In the genomic region with DNA sequence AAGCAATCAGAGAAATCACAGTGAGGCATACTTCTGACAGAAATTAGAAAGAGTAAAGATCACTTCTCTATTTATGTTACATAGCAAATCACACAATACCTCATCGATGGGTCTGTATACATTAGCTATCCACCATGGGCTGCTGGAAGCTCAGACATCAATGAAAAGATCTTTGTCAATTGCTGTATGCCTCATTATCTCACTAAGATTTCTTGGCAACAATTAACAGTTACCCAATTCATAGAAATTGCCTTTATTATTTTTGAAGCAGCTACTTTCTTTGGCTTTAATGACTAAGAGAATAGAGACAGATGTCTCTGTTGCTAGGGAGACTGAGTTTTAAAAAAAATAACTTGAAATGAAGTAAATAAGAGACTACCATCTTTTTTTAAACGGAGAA, we compare ENCODE assay signal across 26 mouse cellular contexts.
DNase-seq lines count a peak whose midpoint lies in the region; ATAC-seq and TF ChIP-seq lines count a peak whose summit lies in the region.
"Had no signal": no experiment of that assay in that cellular context is flagged by ENCODE, and none has a peak within 500 bp of the region (broad histone marks: within the 10 kb centered on the region; RNA-seq: fewer than 3 reads in every experiment).

No protein-coding gene starts in this region.

- H3K4me1 ChIP-seq in forebrain, embryonic 14.5 days (ENCODE audit: control insufficient read depth, insufficient read depth, low read length), result peaks cover 7% of the 10 kb centered on the region; the same call in 1 of the 2 replicates
- no peaks in the 10 kb centered on the region for H3K4me1 ChIP-seq in forebrain, embryonic 11.5 days (replicated peaks; ENCODE audit: control insufficient read depth, insufficient read depth, low read length)
- no peaks in the 10 kb centered on the region for H3K4me1 ChIP-seq in hindbrain, embryonic 10.5 days (replicated peaks)
- H3K4me1 ChIP-seq: heart, embryonic 10.5 days; heart, embryonic 13.5 days; hindbrain, embryonic 12.5 days; hindbrain, embryonic 15.5 days had no signal

- H3K4me3 ChIP-seq in forebrain, embryonic 14.5 days (ENCODE audit: low read depth, low read length), result no peak overlapping the region
- H3K4me3 ChIP-seq in forebrain, embryonic 11.5 days (ENCODE audit: low read depth, low read length), result no peak overlapping the region
- no peak overlapping the region for H3K4me3 ChIP-seq in layer of hippocampus, adult 2 months
- H3K4me3 ChIP-seq in hindbrain, embryonic 10.5 days, result no peak overlapping the region
- H3K4me3 ChIP-seq: heart, adult 2 months; heart, embryonic 10.5 days; heart, embryonic 13.5 days; hindbrain, embryonic 12.5 days; hindbrain, embryonic 15.5 days had no signal

- DNase-seq in forebrain, embryonic 14.5 days (ENCODE audit: low spot score), result peak; percentile 63
- no peak for DNase-seq in forebrain, embryonic 11.5 days (ENCODE audit: low spot score)
- DNase-seq in layer of hippocampus, adult 2 months (ENCODE audit: low spot score in 2 of 2), result no peak
- no peak for DNase-seq in layer of hippocampus, postnatal 25 days (ENCODE audit: extremely low spot score in 1 of 2, low spot score in 1 of 2)
- peak; percentile 63 for DNase-seq in brain, embryonic 14.5 days (ENCODE audit: low read depth)
- no peak for DNase-seq in hindbrain, embryonic 10.5 days (ENCODE audit: low spot score)
- DNase-seq: adrenal gland, postnatal 10 days; adrenal gland, postnatal 36 days; B cell, adult 2 months; cerebellum, adult 11-12 months; cerebellum, adult 8-10 months; cerebellum, postnatal 14 days; gastrocnemius, postnatal 10 days; gastrocnemius, postnatal 36 days; heart, adult 2 months; heart, postnatal 14 days; heart, postnatal 4 days; kidney, adult 2 months had no signal

- no peaks in the 10 kb centered on the region; the same call in 1 of the 2 replicates for H3K9me3 ChIP-seq in forebrain, embryonic 14.5 days (replicated peaks; ENCODE audit: control insufficient read depth, low read length)
- H3K9me3 ChIP-seq in forebrain, embryonic 11.5 days (ENCODE audit: control insufficient read depth, low read length), result no peaks in the 10 kb centered on the region
- H3K9me3 ChIP-seq in hindbrain, embryonic 10.5 days, result no peaks in the 10 kb centered on the region
- H3K9me3 ChIP-seq: G1E; heart, embryonic 10.5 days; heart, embryonic 13.5 days; hindbrain, embryonic 15.5 days had no signal

- H3K9ac ChIP-seq in forebrain, embryonic 14.5 days (ENCODE audit: low read length), result no peak overlapping the region
- no peak overlapping the region for H3K9ac ChIP-seq in forebrain, embryonic 11.5 days (ENCODE audit: low read length)
- H3K9ac ChIP-seq: heart, embryonic 13.5 days; hindbrain, embryonic 12.5 days; hindbrain, embryonic 15.5 days had no signal

- H3K36me3 ChIP-seq in forebrain, embryonic 14.5 days (ENCODE audit: control insufficient read depth, insufficient read depth, low read length), result no peaks in the 10 kb centered on the region
- no peaks in the 10 kb centered on the region for H3K36me3 ChIP-seq in forebrain, embryonic 11.5 days (ENCODE audit: control insufficient read depth, insufficient read depth, low read length)
- no peaks in the 10 kb centered on the region for H3K36me3 ChIP-seq in hindbrain, embryonic 10.5 days
- H3K36me3 ChIP-seq: G1E; heart, embryonic 10.5 days; heart, embryonic 13.5 days; hindbrain, embryonic 12.5 days; hindbrain, embryonic 15.5 days had no signal

- ATAC-seq in forebrain, embryonic 14.5 days, result peak; percentile 70
- no peak for ATAC-seq in forebrain, embryonic 11.5 days (replicated peaks; ENCODE audit: low FRiP score)
- ATAC-seq: intestine, postnatal 0 days; Patski had no signal

- 11% methylated on average over 2 of the region's 2 CpGs for WGBS in forebrain, embryonic 14.5 days
- 60% methylated on average over 2 of the region's 2 CpGs for WGBS in forebrain, embryonic 11.5 days
- WGBS in hindbrain, embryonic 10.5 days, result 81% methylated on average over 2 of the region's 2 CpGs

- no peak overlapping the region for H3K4me2 ChIP-seq in forebrain, embryonic 14.5 days (ENCODE audit: low read length)
- H3K4me2 ChIP-seq in forebrain, embryonic 11.5 days (ENCODE audit: low read depth, low read length, severe bottlenecking), result no peak overlapping the region
- H3K4me2 ChIP-seq: heart, embryonic 13.5 days; hindbrain, embryonic 12.5 days; hindbrain, embryonic 15.5 days had no signal

- H3K27me3 ChIP-seq in forebrain, embryonic 14.5 days (replicated peaks; ENCODE audit: control insufficient read depth, insufficient read depth, low read length), result no peaks in the 10 kb centered on the region
- H3K27me3 ChIP-seq in forebrain, embryonic 11.5 days (ENCODE audit: control insufficient read depth, insufficient read depth, low read length), result no peaks in the 10 kb centered on the region
- H3K27me3 ChIP-seq in hindbrain, embryonic 10.5 days (ENCODE audit: insufficient read depth, poor library complexity, severe bottlenecking), result no peaks in the 10 kb centered on the region
- H3K27me3 ChIP-seq: CH12.LX; heart, embryonic 13.5 days; hindbrain, embryonic 12.5 days; hindbrain, embryonic 15.5 days had no signal

- H3K27ac ChIP-seq in forebrain, embryonic 14.5 days (ENCODE audit: low read depth, low read length), result no peak overlapping the region
- H3K27ac ChIP-seq in forebrain, embryonic 11.5 days (ENCODE audit: low read depth, low read length), result no peak overlapping the region
- H3K27ac ChIP-seq in layer of hippocampus, adult 2 months, result 0 out of 2 replicates have a peak overlapping the region, but pooled peaks have one; percentile 0
- H3K27ac ChIP-seq in hindbrain, embryonic 10.5 days, result no peak overlapping the region
- H3K27ac ChIP-seq: heart, adult 2 months; heart, embryonic 10.5 days; heart, embryonic 13.5 days; hindbrain, embryonic 12.5 days; hindbrain, embryonic 15.5 days had no signal

- TF ChIP-seq CTCF in layer of hippocampus, adult 2 months (conservative IDR thresholded peaks at IDR 0.05), result no peak
- TF ChIP-seq CTCF in brain, embryonic 14.5 days (IDR thresholded peaks at IDR 0.05; ENCODE audit: borderline replicate concordance, extremely low read depth, insufficient read depth, insufficient read length), result no peak

- TF ChIP-seq POLR2A in brain, embryonic 14.5 days (IDR thresholded peaks at IDR 0.05; ENCODE audit: borderline replicate concordance, extremely low read depth, insufficient read depth, insufficient read length, poor library complexity, severe bottlenecking), result no peak

Comparison
In these comparisons a context has a peak if more than half of its experiments do, and no peak if none do; other contexts are left out.
1. DNase-seq: peak in forebrain, embryonic 14.5 days (single experiment) and brain, embryonic 14.5 days (single experiment); none in forebrain, embryonic 11.5 days (single experiment), layer of hippocampus, adult 2 months (0 of 2), layer of hippocampus, postnatal 25 days (0 of 2) and hindbrain, embryonic 10.5 days (single experiment).